Mouse (Mus musculus) lung, embryonic 15.5 days (tissue): Measurements from ENCODE around the gene Pbx1. TPM values are rescaled to one million over a fixed set of nuclear protein-coding genes. Genes with fewer than 3 reads are reported as not detected.

Experiments
- ATAC-seq: fragments of 200-750 bp; cut with Nextera tagmentation; 2 replicates; pipeline ENCODE4 v1.8.0; 2017; ENCODE audit warnings: moderate number of reproducible peaks, borderline replicate concordance; ENCODE audit not compliant: low FRiP score, low TSS enrichment; ENCODE audit errors: extremely low read depth
- H3K27ac ChIP-seq: fragments of 300-500 bp; sonication (generic); 2 replicates; pipeline ENCODE4 v1.5.1; 2015; ENCODE audit warnings: moderate library complexity, mild to moderate bottlenecking, inconsistent platforms
- H3K27me3 ChIP-seq: fragments of 300-500 bp; sonication (generic); 2 replicates; pipeline ENCODE4 v1.6.1; 2015; ENCODE audit warnings: inconsistent platforms
- H3K36me3 ChIP-seq: fragments of 300-500 bp; sonication (generic); 2 replicates; pipeline ENCODE4 v1.6.1; 2015; ENCODE audit warnings: inconsistent platforms
- H3K4me1 ChIP-seq: fragments of 300-500 bp; sonication (generic); 2 replicates; pipeline ENCODE4 v1.6.1; 2015; ENCODE audit warnings: inconsistent platforms
- H3K4me2 ChIP-seq: fragments of 300-500 bp; sonication (generic); 2 replicates; pipeline ENCODE4 v1.6.1; 2015; ENCODE audit warnings: inconsistent platforms, mild to moderate bottlenecking, moderate library complexity
- H3K4me3 ChIP-seq: fragments of 300-500 bp; sonication (generic); 2 replicates; pipeline ENCODE4 v1.5.1; 2015; ENCODE audit warnings: mild to moderate bottlenecking, inconsistent platforms
- H3K9ac ChIP-seq: fragments of 300-500 bp; sonication (generic); 2 replicates; pipeline ENCODE4 v1.6.1; 2015; ENCODE audit warnings: inconsistent platforms
- H3K9me3 ChIP-seq: fragments of 300-500 bp; sonication (generic); 2 replicates; pipeline ENCODE4 v1.6.1; 2016; ENCODE audit warnings: inconsistent platforms
- WGBS: fragments of 180-500 bp; shearing (Covaris S2); methylation state at CpG from one replicate; pipeline ENCODE4 v1.1.7; 2015; 5-methylcytosine and 5-hydroxymethylcytosine counted together
- polyA plus RNA-seq: library from polyadenylated mRNA; unstranded; fragments of >200 nt; fragmentation: Nextera tagmentation; extraction: Ambion mirVana; gene quantifications from 2 replicates; pipeline ENCODE4 v1.2.1, GENCODE M21; 2015

Gene Pbx1
- polyA plus RNA-seq, 1 experiment from 2014 or later, result 40.6 TPM

- Histone ChIP-seq H3K9me3 (no peaks in the 10 kb centered on the region), H3K36me3 (no peaks in the 10 kb centered on the region), H3K9ac (no peak overlapping the region), H3K4me2 (no peak overlapping the region), H3K4me3 (no peak overlapping the region), H3K27me3 (no peaks in the 10 kb centered on the region), H3K4me1 (peaks cover 12% of the 10 kb centered on the region), H3K27ac (no peak overlapping the region)
- ATAC-seq, result no peak
- WGBS, result 97% methylated on average over 2 of the region's 2 CpGs
These were observed 265.2 kb downstream of the Pbx1 start for GRCm38 (mm10) chr1:168166841-168167240.

- no peak overlapping the region for H3K9ac ChIP-seq
- H3K4me1 ChIP-seq, result peaks cover 12% of the 10 kb centered on the region
- H3K9me3 ChIP-seq, result no peaks in the 10 kb centered on the region
- H3K27me3 ChIP-seq, result no peaks in the 10 kb centered on the region
- no peak overlapping the region for H3K4me2 ChIP-seq
- ATAC-seq, result no peak
- H3K36me3 ChIP-seq, result 0 out of 2 replicates have a peak, but pooled peaks cover 4% of the 10 kb centered on the region
- WGBS, result 65% methylated on average over 3 of the region's 3 CpGs
- no peak overlapping the region for H3K27ac ChIP-seq
- H3K4me3 ChIP-seq, result no peak overlapping the region
These were observed 267.1 kb downstream of the Pbx1 start for GRCm38 (mm10) chr1:168164945-168165344.

- no peak overlapping the region for H3K4me3 ChIP-seq
- H3K36me3 ChIP-seq, result peaks cover 9% of the 10 kb centered on the region
- H3K9ac ChIP-seq, result no peak overlapping the region
- H3K4me2 ChIP-seq, result no peak overlapping the region
- 67% methylated on average over 23 of the region's 23 CpGs for WGBS
- no peak for ATAC-seq
- no peak overlapping the region for H3K27ac ChIP-seq
- no peaks in the 10 kb centered on the region for H3K27me3 ChIP-seq
- peaks cover 2% of the 10 kb centered on the region for H3K4me1 ChIP-seq
- H3K9me3 ChIP-seq, result no peaks in the 10 kb centered on the region
These were observed 268.4 kb downstream of the Pbx1 start for GRCm38 (mm10) chr1:168163521-168164233.

GRCm38 (mm10) chr1:168139138-168139682, 292.9 kb downstream of the Pbx1 start:
- no peak overlapping the region for H3K27ac ChIP-seq
- no peak for ATAC-seq
- WGBS, result 79% methylated on average over 6 of the region's 6 CpGs
- H3K27me3 ChIP-seq, result no peaks in the 10 kb centered on the region
- no peaks in the 10 kb centered on the region for H3K9me3 ChIP-seq
- no peaks in the 10 kb centered on the region for H3K36me3 ChIP-seq
- no peak overlapping the region for H3K4me2 ChIP-seq
- H3K9ac ChIP-seq, result no peak overlapping the region
- H3K4me3 ChIP-seq, result no peak overlapping the region
- peaks cover 4% of the 10 kb centered on the region; the same call in 1 of the 2 replicates for H3K4me1 ChIP-seq

- Histone ChIP-seq H3K36me3 (no peaks in the 10 kb centered on the region), H3K4me1 (peaks cover 4% of the 10 kb centered on the region; the same call in 1 of the 2 replicates), H3K27me3 (no peaks in the 10 kb centered on the region), H3K9me3 (no peaks in the 10 kb centered on the region), H3K4me2 (no peak overlapping the region), H3K9ac (no peak overlapping the region), H3K27ac (no peak overlapping the region), H3K4me3 (no peak overlapping the region)
- WGBS, result 94% methylated on average over 4 of the region's 4 CpGs
- ATAC-seq, result no peak
These were observed 293.4 kb downstream of the Pbx1 start for GRCm38 (mm10) chr1:168138669-168139068.

- no peaks in the 10 kb centered on the region for H3K36me3 ChIP-seq
- ATAC-seq, result no peak
- H3K4me3 ChIP-seq, result no peak overlapping the region
- H3K9ac ChIP-seq, result no peak overlapping the region
- no peaks in the 10 kb centered on the region for H3K27me3 ChIP-seq
- no peak overlapping the region for H3K4me2 ChIP-seq
- H3K27ac ChIP-seq, result no peak overlapping the region
- 88% methylated on average over 5 of the region's 5 CpGs for WGBS
- no peaks in the 10 kb centered on the region for H3K9me3 ChIP-seq
- peaks cover 4% of the 10 kb centered on the region; the same call in 1 of the 2 replicates for H3K4me1 ChIP-seq
These were observed 294.2 kb downstream of the Pbx1 start for GRCm38 (mm10) chr1:168137890-168138289.

- H3K4me3 ChIP-seq, result no peak overlapping the region
- ATAC-seq, result no peak
- WGBS, result 47% methylated on average over 7 of the region's 7 CpGs
- no peak overlapping the region for H3K27ac ChIP-seq
- H3K36me3 ChIP-seq, result no peaks in the 10 kb centered on the region
- no peak overlapping the region for H3K4me2 ChIP-seq
- H3K27me3 ChIP-seq, result no peaks in the 10 kb centered on the region
- no peak overlapping the region for H3K9ac ChIP-seq
- no peaks in the 10 kb centered on the region for H3K4me1 ChIP-seq
- no peaks in the 10 kb centered on the region for H3K9me3 ChIP-seq
These were observed 296.5 kb downstream of the Pbx1 start for GRCm38 (mm10) chr1:168135545-168135944.

GRCm38 (mm10) chr1:168133696-168134095, 298.4 kb downstream of the Pbx1 start:
- Histone ChIP-seq H3K4me3 (no peak overlapping the region), H3K36me3 (no peaks in the 10 kb centered on the region), H3K4me2 (no peak overlapping the region), H3K4me1 (no peaks in the 10 kb centered on the region), H3K27ac (no peak overlapping the region), H3K9ac (no peak overlapping the region), H3K9me3 (no peaks in the 10 kb centered on the region), H3K27me3 (no peaks in the 10 kb centered on the region)
- ATAC-seq, result no peak

- Histone ChIP-seq H3K27me3 (no peaks in the 10 kb centered on the region), H3K9ac (no peak overlapping the region), H3K36me3 (no peaks in the 10 kb centered on the region), H3K4me1 (no peaks in the 10 kb centered on the region), H3K27ac (no peak overlapping the region), H3K4me2 (no peak overlapping the region), H3K9me3 (no peaks in the 10 kb centered on the region), H3K4me3 (no peak overlapping the region)
- WGBS, result 61% methylated on average over 4 of the region's 4 CpGs
- ATAC-seq, result no peak
These were observed 304.1 kb downstream of the Pbx1 start for GRCm38 (mm10) chr1:168128004-168128403.

GRCm38 (mm10) chr1:168124643-168125490, 307.2 kb downstream of the Pbx1 start:
- no peaks in the 10 kb centered on the region for H3K36me3 ChIP-seq
- H3K4me3 ChIP-seq, result no peak overlapping the region
- H3K4me2 ChIP-seq, result no peak overlapping the region
- 64% methylated on average over 5 of the region's 5 CpGs for WGBS
- H3K27me3 ChIP-seq, result no peaks in the 10 kb centered on the region
- H3K9ac ChIP-seq, result no peak overlapping the region
- no peak; the same call in 1 of the 2 replicates for ATAC-seq
- no peak overlapping the region for H3K27ac ChIP-seq
- no peaks in the 10 kb centered on the region for H3K4me1 ChIP-seq
- no peaks in the 10 kb centered on the region for H3K9me3 ChIP-seq

- H3K27me3 ChIP-seq, result no peaks in the 10 kb centered on the region
- no peaks in the 10 kb centered on the region for H3K9me3 ChIP-seq
- H3K27ac ChIP-seq, result no peak overlapping the region
- WGBS, result 91% methylated on average over 5 of the region's 5 CpGs
- no peak overlapping the region for H3K9ac ChIP-seq
- no peaks in the 10 kb centered on the region for H3K36me3 ChIP-seq
- ATAC-seq, result no peak
- no peak overlapping the region for H3K4me3 ChIP-seq
- H3K4me2 ChIP-seq, result no peak overlapping the region
- no peaks in the 10 kb centered on the region for H3K4me1 ChIP-seq
These were observed 314.0 kb downstream of the Pbx1 start for GRCm38 (mm10) chr1:168118077-168118476.

- no peaks in the 10 kb centered on the region for H3K9me3 ChIP-seq
- 75% methylated on average over 4 of the region's 4 CpGs for WGBS
- H3K27ac ChIP-seq, result no peak overlapping the region
- no peak overlapping the region for H3K9ac ChIP-seq
- H3K4me2 ChIP-seq, result no peak overlapping the region
- H3K4me1 ChIP-seq, result no peaks in the 10 kb centered on the region
- no peak overlapping the region for H3K4me3 ChIP-seq
- no peaks in the 10 kb centered on the region for H3K36me3 ChIP-seq
- no peak for ATAC-seq
- H3K27me3 ChIP-seq, result no peaks in the 10 kb centered on the region
These were observed 314.7 kb downstream of the Pbx1 start for GRCm38 (mm10) chr1:168117367-168117766.
